Mouse (Mus musculus): ENCODE results near the gene Polg. TPM values are rescaled to one million over a fixed set of nuclear protein-coding genes. Genes with fewer than 3 reads are reported as not detected.

Gene Polg
- total RNA-seq, 2 experiments from 2014 or later: 56.9 to 57.3 TPM

Small RNAs within 50 kb of the gene (microRNA-seq; reads per million reads assigned to microRNA genes)
- 1.7 reads per million for gene Mir9-3

Other genes with a start within 250 kb of the Polg start
- 10 to 100 TPM; 30.4 to 41.5 TPM for gene Abhd2, start 193.2 kb downstream of the Polg start, total RNA-seq (2021)
- gene Rlbp1, start 79.3 kb downstream of the Polg start, total RNA-seq (2021): not detected
- gene Fanci, start 74.4 kb downstream of the Polg start, total RNA-seq (2021): under 1 TPM; 0.13 to 0.25 TPM
- not detected for gene Rhcg, start 151.3 kb upstream of the Polg start, total RNA-seq (2021)
- gene Ticrr, start 193.8 kb upstream of the Polg start, total RNA-seq (2021): under 1 TPM; 0.13 to 0.22 TPM
- gene Kif7, start 249.4 kb upstream of the Polg start, total RNA-seq (2021): 1 to 10 TPM; 1.7 to 1.8 TPM